Comparison of ENCODE assay signal across 24 mouse cellular contexts in genomic region chr14:30068566-30068965, GRCm38 (mm10). TPM values are rescaled to one million over a fixed set of nuclear protein-coding genes. Genes with fewer than 3 reads are reported as not detected.
A peak's percentile ranks its signal among the peaks of the same experiment; 100 is the strongest.
DNase-seq lines count a peak whose midpoint lies in the region; ATAC-seq and TF ChIP-seq lines count a peak whose summit lies in the region.
"Had no signal": no experiment of that assay in that cellular context is flagged by ENCODE, and none has a peak within 500 bp of the region (broad histone marks: within the 10 kb centered on the region; RNA-seq: fewer than 3 reads in every experiment).

No protein-coding gene starts in this region.

- H3K4me3 ChIP-seq in embryonic facial prominence, embryonic 14.5 days (ENCODE audit: low read depth, low read length): no peak overlapping the region
- no peak overlapping the region for H3K4me3 ChIP-seq in embryonic facial prominence, embryonic 10.5 days
- no peak overlapping the region for H3K4me3 ChIP-seq in midbrain, postnatal 0 days (ENCODE audit: low read depth, low read length)
- H3K4me3 ChIP-seq in midbrain, embryonic 10.5 days: no peak overlapping the region
- H3K4me3 ChIP-seq in kidney, embryonic 15.5 days (replicated peaks): no peak overlapping the region
- H3K4me3 ChIP-seq: embryonic facial prominence, embryonic 13.5 days; forebrain, embryonic 13.5 days; forebrain, embryonic 15.5 days had no signal

- H3K4me1 ChIP-seq in embryonic facial prominence, embryonic 14.5 days (ENCODE audit: control insufficient read depth, insufficient read depth, low read length): no peaks in the 10 kb centered on the region; the same call in 1 of the 2 replicates
- H3K4me1 ChIP-seq in embryonic facial prominence, embryonic 10.5 days: no peaks in the 10 kb centered on the region
- H3K4me1 ChIP-seq in midbrain, postnatal 0 days (ENCODE audit: insufficient read depth, low read length): no peaks in the 10 kb centered on the region
- H3K4me1 ChIP-seq in midbrain, embryonic 10.5 days: no peaks in the 10 kb centered on the region
- no peaks in the 10 kb centered on the region for H3K4me1 ChIP-seq in kidney, embryonic 15.5 days
- H3K4me1 ChIP-seq: forebrain, embryonic 13.5 days; forebrain, embryonic 15.5 days had no signal

- H3K27ac ChIP-seq in embryonic facial prominence, embryonic 14.5 days (replicated peaks; ENCODE audit: low read depth, low read length): no peak overlapping the region
- no peak overlapping the region for H3K27ac ChIP-seq in embryonic facial prominence, embryonic 10.5 days (replicated peaks)
- no peak overlapping the region for H3K27ac ChIP-seq in midbrain, postnatal 0 days (ENCODE audit: low read depth, low read length)
- no peak overlapping the region for H3K27ac ChIP-seq in midbrain, embryonic 10.5 days (replicated peaks)
- H3K27ac ChIP-seq in kidney, embryonic 15.5 days: no peak overlapping the region
- H3K27ac ChIP-seq: embryonic facial prominence, embryonic 13.5 days; forebrain, embryonic 13.5 days; forebrain, embryonic 15.5 days had no signal

- no peak for ATAC-seq in embryonic facial prominence, embryonic 14.5 days (ENCODE audit: low read depth)
- no peak for ATAC-seq in midbrain, postnatal 0 days (ENCODE audit: low FRiP score)
- no peak for ATAC-seq in kidney, embryonic 15.5 days (replicated peaks; ENCODE audit: low FRiP score)
- ATAC-seq: activated CD4-positive, CD25-positive, alpha-beta regulatory T cell, adult 4 months; forebrain, embryonic 13.5 days; forebrain, embryonic 15.5 days; forebrain, postnatal 0 days; Patski had no signal

- whole genome bisulfite sequencing in embryonic facial prominence, embryonic 14.5 days: 62% methylated on average over 3 of the region's 3 CpGs
- 84% methylated on average over 3 of the region's 3 CpGs for WGBS in embryonic facial prominence, embryonic 10.5 days
- WGBS in midbrain, postnatal 0 days: 67% methylated on average over 3 of the region's 3 CpGs
- 79% methylated on average over 3 of the region's 3 CpGs for WGBS in midbrain, embryonic 10.5 days
- 76% methylated on average over 3 of the region's 3 CpGs for WGBS in kidney, embryonic 15.5 days

- no peaks in the 10 kb centered on the region for H3K9me3 ChIP-seq in embryonic facial prominence, embryonic 14.5 days (ENCODE audit: control insufficient read depth, low read length)
- H3K9me3 ChIP-seq in embryonic facial prominence, embryonic 10.5 days: no peaks in the 10 kb centered on the region
- no peaks in the 10 kb centered on the region for H3K9me3 ChIP-seq in midbrain, postnatal 0 days (ENCODE audit: low read length)
- H3K9me3 ChIP-seq in midbrain, embryonic 10.5 days (replicated peaks): no peaks in the 10 kb centered on the region
- no peaks in the 10 kb centered on the region for H3K9me3 ChIP-seq in kidney, embryonic 15.5 days (replicated peaks)
- H3K9me3 ChIP-seq: embryonic facial prominence, embryonic 13.5 days; forebrain, embryonic 13.5 days; forebrain, embryonic 15.5 days had no signal

- H3K4me2 ChIP-seq in embryonic facial prominence, embryonic 14.5 days (ENCODE audit: low read depth, low read length): no peak overlapping the region
- H3K4me2 ChIP-seq in midbrain, postnatal 0 days (ENCODE audit: low read depth, low read length, poor library complexity, severe bottlenecking): no peak overlapping the region
- H3K4me2 ChIP-seq in kidney, embryonic 15.5 days: no peak overlapping the region
- H3K4me2 ChIP-seq: embryonic facial prominence, embryonic 13.5 days; forebrain, embryonic 13.5 days; forebrain, embryonic 15.5 days had no signal

- no peaks in the 10 kb centered on the region for H3K27me3 ChIP-seq in embryonic facial prominence, embryonic 14.5 days (replicated peaks; ENCODE audit: control insufficient read depth, insufficient read depth, low read length)
- no peaks in the 10 kb centered on the region for H3K27me3 ChIP-seq in embryonic facial prominence, embryonic 10.5 days (replicated peaks; ENCODE audit: low read depth, poor library complexity, severe bottlenecking)
- no peaks in the 10 kb centered on the region for H3K27me3 ChIP-seq in midbrain, postnatal 0 days (ENCODE audit: insufficient read depth, low read length)
- no peaks in the 10 kb centered on the region for H3K27me3 ChIP-seq in midbrain, embryonic 10.5 days (ENCODE audit: low read depth, poor library complexity, severe bottlenecking)
- no peaks in the 10 kb centered on the region for H3K27me3 ChIP-seq in kidney, embryonic 15.5 days
- H3K27me3 ChIP-seq: embryonic facial prominence, embryonic 13.5 days; forebrain, embryonic 13.5 days; forebrain, embryonic 15.5 days; Patski had no signal

- no peaks in the 10 kb centered on the region for H3K36me3 ChIP-seq in embryonic facial prominence, embryonic 14.5 days (ENCODE audit: control insufficient read depth, insufficient read depth, low read length)
- no peaks in the 10 kb centered on the region for H3K36me3 ChIP-seq in embryonic facial prominence, embryonic 10.5 days (replicated peaks)
- H3K36me3 ChIP-seq in midbrain, postnatal 0 days (ENCODE audit: insufficient read depth, low read length): peaks cover 36% of the 10 kb centered on the region
- no peaks in the 10 kb centered on the region for H3K36me3 ChIP-seq in midbrain, embryonic 10.5 days
- H3K36me3 ChIP-seq in kidney, embryonic 15.5 days: no peaks in the 10 kb centered on the region
- H3K36me3 ChIP-seq: forebrain, embryonic 15.5 days had no signal

- no peak overlapping the region for H3K9ac ChIP-seq in embryonic facial prominence, embryonic 14.5 days (ENCODE audit: low read depth, low read length)
- H3K9ac ChIP-seq in midbrain, postnatal 0 days (replicated peaks; ENCODE audit: low read length, poor library complexity, severe bottlenecking): no peak overlapping the region
- no peak overlapping the region for H3K9ac ChIP-seq in kidney, embryonic 15.5 days
- H3K9ac ChIP-seq: embryonic facial prominence, embryonic 13.5 days; forebrain, embryonic 13.5 days; forebrain, embryonic 15.5 days; forebrain, postnatal 0 days had no signal

- no peak for TF ChIP-seq CTCF in midbrain, postnatal 0 days (IDR thresholded peaks at IDR 0.05)

- intact Hi-C loops in left cerebral cortex, postnatal 4 days (cut with DNase I): no loop called here

- DNase-seq in embryonic facial prominence, embryonic 14.5 days (ENCODE audit: low spot score): peak; percentile 34
- no peak for DNase-seq in embryonic facial prominence, embryonic 10.5 days (ENCODE audit: low spot score)
- DNase-seq in left cerebral cortex, postnatal 4 days: peak; percentile 40
- DNase-seq in left cerebral cortex, adult 18-20 months (ENCODE audit: low spot score in 2 of 2): no peak
- DNase-seq in midbrain, postnatal 0 days (ENCODE audit: low spot score): peak; percentile 26
- no peak for DNase-seq in midbrain, embryonic 10.5 days (ENCODE audit: low spot score)
- DNase-seq: adrenal gland, adult 8-10 months; adrenal gland, postnatal 14 days; adrenal gland, postnatal 36 days; cerebellum, adult 18-20 months; cerebellum, adult 8-10 months; cerebellum, adult 9-11 months; cerebellum, postnatal 25 days; forebrain, postnatal 0 days had no signal

RNA-seq across cellular contexts. Expression of gene Chdh, which starts 59.7 kb away (rescaled TPM):
- 0.70 and 1.0 TPM in 2 replicates for polyA plus RNA-seq in embryonic facial prominence, embryonic 14.5 days (2014; fragmentation: Nextera tagmentation; extraction: Ambion mirVana)
- 0.05 and 0.17 TPM in 2 replicates for polyA plus RNA-seq in embryonic facial prominence, embryonic 10.5 days (2016; fragmentation: Nextera tagmentation; extraction: Ambion mirVana)
- total RNA-seq in left cerebral cortex, postnatal 4 days (2021): 1 to 10 TPM in 1 of 2 experiments, under 1 TPM in 1; 0.94 to 1.2 TPM
- 1 to 10 TPM; 1.6 to 2.6 TPM for total RNA-seq in left cerebral cortex, adult 18-20 months (2021)
- 1.6 and 2.5 TPM in 2 replicates for total RNA-seq in midbrain, postnatal 0 days (2014; rRNA removed)
- polyA plus RNA-seq in midbrain, postnatal 0 days (2015; fragmentation: Nextera tagmentation; extraction: Ambion mirVana): 0.34 and 0.65 TPM in 2 replicates
- 0.02 TPM in 1 of 2 replicates, not detected in the other for polyA plus RNA-seq in midbrain, embryonic 10.5 days (2016; fragmentation: Nextera tagmentation; extraction: Ambion mirVana)
- 1.4 and 1.6 TPM in 2 replicates for polyA plus RNA-seq in kidney, embryonic 15.5 days (2015; fragmentation: Nextera tagmentation; extraction: Ambion mirVana)
- total RNA-seq: MEL had no signal
- polyA plus RNA-seq: C2C12; embryonic facial prominence, embryonic 11.5 days; forebrain, embryonic 11.5 days had no signal

RNA-seq across cellular contexts. Expression of gene Il17rb, which starts 59.9 kb away (rescaled TPM):
- polyA plus RNA-seq in embryonic facial prominence, embryonic 14.5 days (2014; fragmentation: Nextera tagmentation; extraction: Ambion mirVana): 1.2 and 1.4 TPM in 2 replicates
- 1.1 and 1.6 TPM in 2 replicates for polyA plus RNA-seq in embryonic facial prominence, embryonic 10.5 days (2016; fragmentation: Nextera tagmentation; extraction: Ambion mirVana)
- total RNA-seq in left cerebral cortex, postnatal 4 days (2021): 1 to 10 TPM; 1.2 to 2.4 TPM
- total RNA-seq in left cerebral cortex, adult 18-20 months (2021): under 1 TPM; 0.75 to 0.79 TPM
- total RNA-seq in midbrain, postnatal 0 days (2014; rRNA removed): 1.7 and 1.9 TPM in 2 replicates
- 1.3 and 1.8 TPM in 2 replicates for polyA plus RNA-seq in midbrain, postnatal 0 days (2015; fragmentation: Nextera tagmentation; extraction: Ambion mirVana)
- polyA plus RNA-seq in midbrain, embryonic 10.5 days (2016; fragmentation: Nextera tagmentation; extraction: Ambion mirVana): 0.49 and 0.99 TPM in 2 replicates
- polyA plus RNA-seq in kidney, embryonic 15.5 days (2015; fragmentation: Nextera tagmentation; extraction: Ambion mirVana): 1.2 and 1.3 TPM in 2 replicates

Comparison
In these comparisons a context has a peak if more than half of its experiments do, and no peak if none do; other contexts are left out.
1. DNase-seq: peak in embryonic facial prominence, embryonic 14.5 days (single experiment), left cerebral cortex, postnatal 4 days (single experiment) and midbrain, postnatal 0 days (single experiment); none in embryonic facial prominence, embryonic 10.5 days (single experiment), left cerebral cortex, adult 18-20 months (0 of 2) and midbrain, embryonic 10.5 days (single experiment).